Mouse (Mus musculus) cerebellum, adult 18-20 months (tissue): ENCODE measurements at regions not wholly inside any gene's neighbourhood (a gene's known extent, or its start where the extent isn't known, plus 50 kb on each side); places are given as distances from the start of the nearest gene placed in this dataset.
A peak's percentile ranks its signal among the peaks of the same experiment; 100 is the strongest.
"Not testable (repeated sequence)": the region's sequence is repeated elsewhere in the genome, so short reads cannot be mapped to it uniquely, and the experiment has no call there.

ENCODE experiments used
- DNase-seq, 2 experiments: peaks; one replicate each; pipeline ENCODE4 v3.0.0; 2021

DNA sequence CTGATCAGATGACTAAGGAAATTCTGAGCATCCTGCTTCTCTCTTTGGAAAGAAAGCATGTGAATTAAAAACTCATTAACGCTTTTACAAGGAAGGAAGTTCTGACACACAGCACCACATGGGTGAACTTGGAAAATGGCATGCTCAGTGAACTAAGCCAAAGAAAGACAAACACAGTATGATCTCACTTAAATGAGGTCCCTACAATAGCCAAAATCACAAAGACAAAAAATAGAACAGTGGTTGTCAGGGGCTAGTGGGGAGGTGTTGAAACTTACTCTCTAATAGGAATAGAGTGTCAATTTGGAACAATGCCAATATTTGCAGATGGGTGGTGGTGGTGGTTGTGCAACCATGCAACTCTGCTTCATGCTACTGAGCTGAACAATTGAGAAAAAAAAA is 172.7 kb upstream of the Prkcq start:
- DNase-seq, result no peak

DNA sequence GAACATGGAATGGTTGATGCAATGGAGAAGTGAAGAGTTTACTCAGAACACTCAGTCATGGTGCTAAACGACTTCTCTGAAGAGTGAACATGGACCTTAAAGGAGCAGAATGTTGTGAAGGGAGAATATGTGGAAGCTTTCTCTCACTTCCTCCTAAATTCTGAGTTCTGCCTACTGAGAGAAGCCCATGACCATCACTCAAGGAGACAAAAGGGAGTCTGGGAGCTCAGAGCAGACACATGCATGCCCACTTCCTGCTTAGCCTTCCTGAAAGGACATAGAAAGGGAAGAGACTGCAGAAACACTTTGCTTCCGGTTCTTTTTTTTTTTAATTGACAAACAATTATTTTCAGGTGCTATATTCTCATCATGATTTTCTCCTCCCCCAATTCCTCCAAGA is 166.1 kb upstream of the Prkcq start:
- DNase-seq, result no peak

DNA sequence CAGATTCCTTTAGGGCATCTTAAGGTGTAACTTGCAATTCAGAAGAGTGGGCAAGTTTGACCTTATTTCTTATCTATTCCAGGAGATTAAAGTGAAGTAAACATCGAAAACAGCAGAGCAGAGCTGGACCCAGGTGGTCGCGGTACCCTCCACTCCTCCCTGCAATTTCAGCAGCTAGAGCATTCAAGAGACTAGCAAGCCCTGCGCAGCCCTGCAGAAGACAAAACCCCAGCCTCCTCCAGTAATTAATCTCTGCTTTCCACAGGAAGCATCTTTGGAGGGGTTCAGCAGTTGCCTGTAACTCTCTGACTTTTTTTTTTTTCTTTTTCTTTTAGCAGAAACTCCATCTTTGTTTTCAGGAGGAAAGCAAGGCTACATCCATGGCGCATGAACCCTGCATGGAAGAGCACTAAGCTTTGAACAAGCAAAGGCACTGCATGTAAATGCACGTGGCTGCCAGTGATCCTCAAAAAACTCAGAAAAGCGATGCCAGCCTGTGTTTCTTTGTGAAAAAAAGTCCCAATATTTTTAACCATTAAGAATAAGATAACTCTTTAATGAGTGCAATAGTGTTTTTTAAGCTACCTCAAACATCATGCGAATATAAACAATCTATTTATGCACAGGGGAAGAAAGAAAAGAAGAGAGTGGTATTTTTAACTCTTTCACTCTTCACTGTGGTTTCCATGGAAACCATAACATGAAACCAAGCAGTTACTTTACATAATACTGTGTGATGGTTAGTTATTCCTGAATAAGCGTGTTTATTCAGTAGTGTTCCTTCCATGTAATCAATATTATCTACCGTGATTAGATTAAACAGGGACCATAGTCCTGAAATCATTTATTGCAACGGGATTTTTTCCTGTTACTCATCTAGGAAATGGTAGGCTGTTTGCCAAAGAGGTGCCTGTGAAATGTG is 160.6 kb upstream of the Prkcq start:
- DNase-seq, result no peak

DNA sequence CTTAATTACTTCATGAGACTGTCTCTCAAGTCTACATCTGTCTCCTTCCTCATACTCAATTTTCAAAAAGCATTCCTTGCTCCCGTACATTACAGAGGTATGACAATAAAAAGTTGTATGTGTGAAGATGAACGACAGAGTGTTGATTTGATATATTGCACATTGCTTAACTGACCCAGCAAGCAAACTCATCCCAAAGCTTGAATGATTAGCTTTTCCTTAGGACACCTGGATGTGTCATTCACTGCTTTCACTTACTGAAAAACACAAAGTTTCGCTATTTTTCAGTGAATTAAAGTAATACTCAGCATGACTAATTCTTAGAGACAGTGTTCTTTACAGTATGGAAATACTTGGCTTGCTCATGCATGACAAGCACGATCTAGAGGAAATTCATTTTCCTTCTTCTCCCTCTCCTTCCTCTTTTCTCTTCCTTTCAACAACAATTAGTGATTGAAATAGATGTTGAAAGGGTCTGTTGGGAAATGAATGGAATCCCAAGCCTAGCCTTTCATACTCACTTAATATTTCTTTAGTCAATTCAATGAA is 159.5 kb upstream of the Prkcq start:
- DNase-seq, result no peak

DNA sequence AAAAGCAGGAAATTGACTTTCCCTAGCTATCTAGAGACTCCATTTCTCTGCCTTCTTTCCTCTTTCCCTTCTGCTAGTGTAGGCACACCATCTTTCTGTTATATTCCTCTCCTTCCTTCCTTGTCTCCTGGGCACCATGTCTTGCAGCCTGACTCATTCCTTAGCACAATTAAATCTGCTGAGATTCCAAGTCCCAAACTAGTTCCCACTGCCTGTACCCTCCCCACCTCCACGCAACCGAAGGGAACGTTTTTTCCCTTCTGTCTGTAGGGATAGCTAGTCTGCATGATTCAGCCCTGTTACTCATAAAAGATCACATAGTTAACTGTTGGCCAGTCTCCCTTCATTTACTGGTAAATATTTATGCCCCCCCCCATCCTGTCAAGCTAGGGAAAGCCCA is 158.8 kb upstream of the Prkcq start:
- DNase-seq, result no peak

DNA sequence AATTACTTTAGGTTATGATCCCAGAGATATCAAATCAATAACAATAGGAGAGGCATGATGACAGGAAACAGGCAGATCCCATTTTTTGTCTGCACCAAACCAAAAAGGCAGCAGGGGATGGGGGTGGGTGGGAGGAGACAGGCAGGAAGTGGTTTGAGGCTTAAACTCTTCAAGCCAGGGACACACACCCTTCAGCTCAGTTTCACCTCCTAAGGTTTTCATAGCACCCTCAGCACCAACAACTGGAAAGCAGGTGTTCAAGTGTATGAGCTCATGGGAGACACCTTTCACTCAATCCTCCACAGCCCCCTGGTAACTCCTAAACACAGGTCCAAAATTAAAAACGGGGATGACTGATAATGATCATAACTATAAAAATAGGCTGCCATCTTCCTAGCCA is 155.5 kb upstream of the Prkcq start:
- DNase-seq, result no peak

DNA sequence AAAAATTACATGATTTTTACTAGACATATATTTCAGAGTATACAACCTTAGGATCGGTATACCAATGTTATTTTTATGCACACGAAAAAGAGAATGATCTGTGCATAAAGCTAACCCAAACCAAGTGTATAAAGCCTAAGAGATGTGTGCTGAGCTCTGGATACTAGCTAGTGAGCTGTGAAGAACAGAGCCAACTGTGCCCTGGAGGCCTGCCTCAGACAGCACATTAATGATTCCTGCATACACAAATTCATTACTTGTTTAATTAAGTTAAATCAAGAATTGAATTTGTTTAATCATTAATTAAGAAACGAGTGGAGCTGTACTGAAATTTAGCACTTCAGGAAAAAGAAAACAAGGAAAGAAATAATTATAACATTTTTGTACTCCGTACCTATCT is 139.0 kb upstream of the Prkcq start:
- DNase-seq, result no peak

DNA sequence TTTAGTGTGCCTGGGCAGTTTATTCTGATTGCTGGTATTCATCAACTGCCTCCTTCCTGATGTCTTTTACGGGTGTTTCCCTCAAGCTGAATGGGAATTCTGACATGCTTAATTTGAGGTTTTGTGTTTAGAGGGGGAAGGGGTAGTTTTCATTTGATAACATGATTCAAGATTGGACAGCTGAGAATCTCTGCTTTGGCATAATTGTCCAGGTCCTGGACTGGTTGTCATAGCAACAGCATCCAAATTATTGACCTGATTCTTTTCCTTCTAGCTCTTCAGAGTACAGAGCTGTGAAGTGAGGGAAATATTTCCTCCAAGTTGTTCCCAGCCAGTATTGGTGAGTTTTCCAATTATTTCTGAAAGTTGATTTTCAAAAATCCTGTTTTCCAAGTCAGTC is 137.7 kb upstream of the Prkcq start:
- DNase-seq, result no peak

DNA sequence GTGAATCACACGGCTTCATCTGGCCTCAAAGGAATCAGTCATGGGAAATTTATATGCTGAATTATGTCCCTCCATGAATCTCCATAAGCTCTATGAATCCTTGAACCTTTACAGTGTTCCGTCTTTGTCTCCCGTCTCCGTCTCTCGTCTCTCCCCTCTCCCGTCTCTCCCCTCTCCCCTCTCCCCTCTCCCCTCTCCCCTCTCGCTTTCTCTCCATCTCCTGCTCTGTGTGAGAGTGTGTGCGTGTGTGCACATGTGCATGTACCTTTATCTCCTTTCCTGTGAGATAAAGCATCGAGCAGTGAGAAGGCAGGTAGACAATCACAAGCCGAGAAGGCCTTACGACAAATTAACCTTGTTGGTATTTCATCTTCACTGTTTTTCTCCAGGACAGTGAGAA is 134.6 kb upstream of the Prkcq start:
- DNase-seq, result no peak

DNA sequence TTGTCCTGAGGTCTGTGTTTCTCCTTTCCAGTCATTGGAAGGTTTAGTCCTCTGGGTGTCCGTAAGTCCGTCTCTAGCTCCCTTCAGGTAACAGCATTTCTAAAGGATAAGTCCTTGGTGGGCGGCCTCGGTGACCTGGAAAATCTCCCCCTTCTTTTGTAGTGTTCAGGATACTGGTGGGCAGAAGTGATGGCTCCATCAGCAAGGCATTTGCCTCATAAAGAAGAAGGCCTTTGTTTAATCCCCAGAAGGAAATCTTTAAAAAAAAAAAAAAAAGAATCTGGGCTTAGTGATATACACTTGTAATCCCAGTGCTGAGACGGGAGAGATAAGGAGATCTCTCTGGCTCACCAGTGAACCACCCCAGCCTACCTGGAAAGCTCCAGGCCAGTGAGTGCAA is 133.5 kb upstream of the Prkcq start:
- DNase-seq, result no peak

DNA sequence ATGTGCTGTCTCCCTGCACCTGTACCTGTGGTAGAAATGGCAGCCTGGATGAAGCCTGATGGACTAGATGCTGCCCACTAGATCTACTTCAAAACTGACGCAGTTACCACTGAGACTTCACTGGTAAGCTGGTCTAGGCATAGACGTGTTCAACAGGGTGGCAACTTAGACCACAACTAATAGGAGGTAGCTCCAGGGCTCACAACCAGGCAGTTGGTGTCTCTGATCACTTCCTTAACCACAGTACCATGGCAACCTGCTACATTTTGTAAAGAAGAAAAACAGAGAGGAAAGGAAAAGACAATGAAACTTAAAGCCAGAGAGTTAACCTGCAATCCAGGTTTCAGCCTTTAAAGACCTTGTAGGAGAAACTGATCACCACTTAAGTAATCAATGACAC is 131.9 kb upstream of the Prkcq start:
- no peak for DNase-seq

DNA sequence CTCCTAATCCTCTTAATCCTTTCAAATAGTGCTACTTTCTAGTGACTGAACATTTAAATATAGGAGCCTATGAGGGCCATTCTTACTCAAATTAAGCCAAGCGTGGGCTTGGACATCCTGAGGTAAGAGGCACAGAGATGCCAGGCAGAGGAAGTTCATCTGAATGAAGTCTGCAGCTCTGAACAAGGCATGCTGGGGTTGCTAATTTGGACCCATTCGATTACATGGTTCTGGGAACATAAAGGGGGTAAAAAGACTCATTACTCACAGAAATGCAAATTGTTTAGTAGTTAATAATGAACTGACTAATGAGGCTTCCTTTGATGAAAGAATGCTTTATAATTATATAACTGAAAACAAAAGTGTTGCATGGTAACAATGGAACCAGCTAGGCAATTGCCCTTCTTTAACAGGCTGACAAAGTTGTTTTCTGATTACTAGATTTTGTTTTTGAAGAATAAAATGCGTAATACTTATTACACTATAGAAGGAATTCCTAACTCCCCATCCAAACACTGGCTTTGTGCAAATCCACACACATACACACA is 127.1 kb upstream of the Prkcq start:
- DNase-seq, result no peak

DNA sequence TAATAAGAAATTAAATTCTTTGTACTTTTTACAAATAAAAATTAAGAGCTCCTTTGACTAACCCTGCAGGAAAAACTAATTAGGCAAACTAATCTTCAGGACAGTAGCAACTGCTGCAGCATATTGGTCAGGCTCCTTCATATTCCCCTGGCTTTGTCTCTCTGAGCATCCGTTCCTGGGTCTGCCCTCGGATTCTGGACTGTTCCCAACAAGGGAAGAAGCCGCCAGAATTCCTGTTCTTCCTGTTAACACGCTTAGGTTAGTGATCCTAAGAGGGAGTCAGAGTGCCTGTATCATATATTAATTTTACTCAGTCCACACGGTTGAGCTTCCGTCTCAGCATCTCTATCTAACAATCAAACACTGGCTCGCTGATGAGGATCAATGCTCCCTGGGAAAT is 120.3 kb upstream of the Prkcq start:
- DNase-seq, result no peak

DNA sequence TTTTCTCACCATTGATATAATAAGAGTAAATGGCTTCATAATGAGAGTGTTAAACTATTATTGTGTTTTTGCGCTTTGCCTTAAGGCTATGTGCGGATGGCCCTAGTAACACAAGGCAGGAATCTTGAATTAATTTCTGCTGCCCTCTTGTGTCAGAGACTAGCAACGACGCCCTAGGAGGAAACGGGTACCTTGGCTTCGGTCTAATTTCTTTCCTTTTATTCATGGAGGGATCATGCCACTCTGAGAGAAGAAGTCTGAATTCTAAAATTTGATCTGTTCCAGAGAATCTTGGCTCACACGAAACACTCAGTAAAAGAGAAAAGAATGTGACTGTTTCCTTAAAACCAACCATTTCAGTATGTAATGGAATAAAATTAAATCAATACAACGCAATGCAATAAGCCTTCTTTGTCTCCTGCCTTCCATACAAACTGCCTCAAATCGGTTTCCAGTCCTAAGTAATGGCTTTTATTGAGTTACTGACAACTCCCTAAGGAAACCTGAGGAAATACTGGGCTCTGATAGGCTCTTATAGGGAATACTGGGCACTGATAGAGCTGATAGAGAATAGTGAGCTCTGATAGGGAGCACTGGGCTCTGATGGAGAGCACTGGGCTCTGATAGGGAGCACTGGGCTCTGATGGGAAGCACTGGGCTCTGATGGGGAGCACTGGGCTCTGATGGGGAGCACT is 112.0 kb upstream of the Prkcq start:
- peak; percentile 16 to 18 for DNase-seq

DNA sequence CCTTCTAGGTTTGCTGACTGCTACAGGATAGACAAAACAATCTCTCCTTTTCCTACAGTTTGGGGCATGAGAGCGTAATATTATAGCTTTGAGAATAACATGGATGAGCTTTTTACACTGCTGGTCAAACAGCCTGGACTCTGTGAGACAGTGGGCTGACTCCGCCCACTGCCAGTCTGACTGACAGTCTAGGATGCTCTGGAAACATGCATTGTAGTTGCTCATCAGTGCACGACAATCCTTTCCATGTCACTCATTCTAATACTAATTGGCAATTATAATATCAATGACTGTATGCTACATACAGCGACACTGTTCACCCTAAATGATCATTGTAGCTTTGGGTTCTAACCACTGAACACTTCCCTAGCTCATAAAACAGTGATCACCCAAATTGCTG is 104.5 kb upstream of the Prkcq start:
- DNase-seq, result no peak

DNA sequence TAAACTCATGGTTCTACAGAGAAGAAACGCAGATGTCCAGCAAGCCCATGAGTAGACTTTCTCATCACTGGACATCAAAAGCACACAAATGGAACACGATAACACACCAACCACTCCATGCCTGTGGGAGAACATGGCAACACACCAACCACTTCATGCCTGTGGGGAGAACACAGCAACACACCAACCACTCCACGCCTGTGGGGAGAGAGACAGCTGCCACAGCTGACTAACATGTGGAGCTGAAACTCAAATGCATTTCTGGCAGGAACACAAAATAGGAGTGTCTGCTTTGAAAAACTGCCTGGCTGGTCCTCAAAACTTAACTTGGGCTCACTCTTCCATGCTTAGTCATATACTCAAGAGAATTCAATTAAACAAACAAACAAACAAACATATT is 88.4 kb upstream of the Prkcq start:
- no peak for DNase-seq

DNA sequence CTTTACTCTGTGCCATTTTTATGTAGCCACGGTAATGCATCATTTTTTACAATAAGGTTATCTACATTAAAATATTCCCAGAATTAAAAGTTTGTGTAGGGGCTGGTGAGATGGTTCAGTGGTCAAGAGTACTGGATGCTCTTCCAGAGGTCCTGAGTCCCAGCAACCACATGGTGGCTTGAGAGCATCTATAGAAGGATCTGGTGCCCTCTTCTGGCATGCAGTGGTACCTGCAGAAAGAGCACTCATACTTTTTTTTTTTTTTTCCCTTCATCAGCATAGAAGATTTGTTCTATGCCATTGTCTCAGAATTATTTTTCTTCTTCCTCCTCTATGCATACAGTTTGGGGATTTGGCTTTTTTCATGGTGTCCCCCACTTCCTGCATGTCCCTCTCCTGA is 84.9 kb upstream of the Prkcq start:
- DNase-seq, result no peak

DNA sequence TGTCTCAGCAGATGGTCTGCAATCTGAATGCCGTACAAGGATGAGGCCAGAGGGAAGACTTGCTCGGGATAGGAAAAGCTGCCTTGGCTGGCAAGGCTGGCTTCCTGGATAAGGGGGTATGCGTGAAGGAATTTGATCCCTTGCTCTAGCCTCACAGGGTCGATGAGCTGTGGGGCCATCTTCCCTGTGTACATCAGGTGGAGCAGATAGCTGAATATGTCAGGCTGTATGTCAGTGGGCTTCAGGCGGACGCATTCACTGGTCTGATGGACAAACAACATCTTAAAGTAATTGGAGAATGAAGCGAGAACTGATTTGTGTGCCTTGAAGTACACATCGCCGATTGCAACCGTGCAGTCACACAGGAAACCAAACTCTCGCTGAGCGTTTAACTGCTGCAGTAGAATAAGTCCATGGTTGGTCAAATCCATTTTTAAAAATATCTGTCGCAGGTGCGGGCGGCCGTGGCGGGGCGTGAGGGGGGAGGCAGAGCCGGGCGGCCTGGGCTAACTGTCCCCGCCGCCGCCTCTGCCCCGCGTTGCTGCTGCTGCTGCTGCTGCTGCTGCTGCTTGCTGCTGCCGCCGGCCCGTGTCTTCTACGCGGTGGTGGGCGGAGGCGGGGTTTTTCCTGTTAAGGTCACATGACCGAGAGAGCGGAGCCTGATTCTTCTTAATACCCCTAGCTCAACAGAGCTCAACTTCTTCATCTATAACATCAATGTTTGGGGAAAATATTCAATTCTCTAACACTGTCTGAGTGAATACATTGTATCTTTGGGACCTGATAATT is 71.9 kb upstream of the Prkcq start:
- not testable (repeated sequence) for DNase-seq

DNA sequence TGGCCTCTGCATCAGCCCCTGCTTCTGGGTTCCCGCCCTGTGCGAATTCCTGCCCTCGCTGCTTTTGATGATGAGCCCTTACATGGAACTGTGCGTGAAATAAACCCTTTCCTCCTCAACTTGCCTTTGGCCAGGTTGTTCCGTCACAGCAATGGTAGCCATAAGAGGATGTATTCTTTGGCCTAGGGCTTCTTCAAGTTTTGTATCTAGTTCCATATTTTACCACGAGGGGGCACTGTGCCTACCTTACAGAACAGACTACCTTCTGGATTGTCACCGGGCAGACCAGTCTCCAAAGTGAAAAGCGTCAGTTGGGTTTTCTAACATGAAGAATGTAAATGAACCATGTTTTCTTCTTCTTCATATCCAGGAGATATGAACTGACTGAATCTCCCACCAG is 58.7 kb upstream of the Prkcq start:
- DNase-seq, result peak; percentile 10 to 11

DNA sequence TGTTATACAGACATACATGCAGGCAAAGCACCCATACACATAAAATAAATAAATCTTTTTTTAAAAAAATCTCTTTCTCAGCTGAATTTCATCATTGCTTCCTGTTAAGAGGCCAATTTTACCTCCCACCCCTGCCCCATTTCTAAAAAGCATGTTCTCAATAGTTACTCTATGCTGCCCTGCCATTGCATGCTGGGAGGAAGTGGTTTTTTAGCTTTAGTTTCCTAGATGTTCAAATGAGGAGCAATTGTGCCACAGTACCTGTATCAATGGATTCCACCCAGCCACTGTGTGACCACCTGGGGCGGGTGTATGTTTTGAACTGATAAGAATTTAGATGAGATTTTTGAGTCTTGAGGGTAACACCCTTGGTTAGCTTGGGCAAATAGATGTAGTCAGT is 53.3 kb upstream of the Prkcq start:
- no peak for DNase-seq

DNA sequence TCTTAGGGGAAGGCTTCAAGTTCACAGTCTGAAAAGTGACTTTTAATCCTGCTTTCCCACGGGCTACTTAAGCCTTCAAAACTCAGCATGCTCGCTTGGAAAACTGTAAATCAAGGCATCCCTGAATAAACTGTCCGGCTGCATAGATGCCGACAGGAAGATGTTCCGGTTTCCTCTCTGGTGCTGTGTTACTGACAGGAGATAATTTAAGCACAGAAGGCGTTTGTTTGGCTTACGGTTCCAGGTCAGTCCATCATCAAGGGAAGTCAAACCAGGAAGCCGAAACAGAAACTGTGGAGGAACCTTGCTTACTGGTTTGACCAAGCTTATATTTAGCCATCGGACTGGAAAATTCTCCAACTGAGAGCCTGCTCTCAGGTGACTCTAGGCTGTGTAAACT is 52.6 kb upstream of the Prkcq start:
- no peak for DNase-seq
